Mouse (Mus musculus) embryo, embryonic 11 days (tissue): ENCODE measurements around the gene Rtl6.

ENCODE experiments used
- DNase-seq: peaks from one replicate; pipeline ENCODE4 v3.0.0-alpha.2; 2015

Gene Rtl6

GRCm38 (mm10) chr15:84536611-84537010, 21.0 kb downstream of the Rtl6 start:
- no peak for DNase-seq

- DNase-seq = no peak
Measured at GRCm38 (mm10) chr15:84535953-84536352, 21.7 kb downstream of the Rtl6 start.

- DNase-seq = peak; percentile 34
Measured at GRCm38 (mm10) chr15:84532211-84532610, 25.4 kb downstream of the Rtl6 start.

GRCm38 (mm10) chr15:84531535-84531934, 26.1 kb downstream of the Rtl6 start:
- DNase-seq = no peak

GRCm38 (mm10) chr15:84526921-84527320, 30.7 kb downstream of the Rtl6 start:
- peak; percentile 34 for DNase-seq

- no peak for DNase-seq
Measured at GRCm38 (mm10) chr15:84525222-84525883, 32.3 kb downstream of the Rtl6 start.

GRCm38 (mm10) chr15:84522953-84523689, 34.5 kb downstream of the Rtl6 start:
- no peak for DNase-seq

GRCm38 (mm10) chr15:84521486-84521885, 36.1 kb downstream of the Rtl6 start:
- DNase-seq = no peak

- no peak for DNase-seq
Measured at GRCm38 (mm10) chr15:84518540-84518939, 39.1 kb downstream of the Rtl6 start.

GRCm38 (mm10) chr15:84512626-84513296, 44.9 kb downstream of the Rtl6 start:
- no peak for DNase-seq

- DNase-seq = no peak
Measured at GRCm38 (mm10) chr15:84509981-84510380, 47.6 kb downstream of the Rtl6 start.

GRCm38 (mm10) chr15:84509161-84509560, 48.5 kb downstream of the Rtl6 start:
- DNase-seq = no peak

GRCm38 (mm10) chr15:84506026-84506425, 51.6 kb downstream of the Rtl6 start:
- no peak for DNase-seq

- DNase-seq = peak; percentile 37
Measured at GRCm38 (mm10) chr15:84504895-84505294, 52.7 kb downstream of the Rtl6 start.
